Mouse (Mus musculus) ES-CJ7 (cell line): ENCODE data around the gene Tmprss13.

Source experiments
- DNase-seq: peaks from one replicate; pipeline ENCODE4 v3.0.0; 2011; ENCODE audit warnings: low read depth, low spot score

The Tmprss13 gene

GRCm38 (mm10) chr9:45329577-45329976, 10.7 kb downstream of the Tmprss13 start:
- DNase-seq, result no peak

GRCm38 (mm10) chr9:45337406-45337805, 18.5 kb downstream of the Tmprss13 start:
- DNase-seq, result no peak

- DNase-seq, result no peak
These were observed 24.2 kb downstream of the Tmprss13 start for GRCm38 (mm10) chr9:45343066-45343465.

GRCm38 (mm10) chr9:45345516-45345915, 26.6 kb downstream of the Tmprss13 start:
- peak; percentile 63 for DNase-seq

- DNase-seq, result no peak
These were observed 27.4 kb downstream of the Tmprss13 start for GRCm38 (mm10) chr9:45346276-45346675.

GRCm38 (mm10) chr9:45348560-45348959, 29.7 kb downstream of the Tmprss13 start:
- peak; percentile 16 for DNase-seq

- peak; percentile 95 for DNase-seq
These were observed 30.3 kb downstream of the Tmprss13 start for GRCm38 (mm10) chr9:45349181-45349580.

GRCm38 (mm10) chr9:45349851-45350250, 31.0 kb downstream of the Tmprss13 start:
- peak; percentile 78 for DNase-seq

GRCm38 (mm10) chr9:45355192-45355591, 36.3 kb downstream of the Tmprss13 start:
- no peak for DNase-seq

GRCm38 (mm10) chr9:45358356-45358755, 39.5 kb downstream of the Tmprss13 start:
- DNase-seq, result no peak

GRCm38 (mm10) chr9:45362051-45362461, 43.2 kb downstream of the Tmprss13 start:
- DNase-seq, result peak; percentile 88

GRCm38 (mm10) chr9:45363639-45364214, 44.8 kb downstream of the Tmprss13 start:
- peak; percentile 24 for DNase-seq

GRCm38 (mm10) chr9:45367716-45368115, 48.8 kb downstream of the Tmprss13 start:
- no peak for DNase-seq

GRCm38 (mm10) chr9:45368341-45368901, 49.5 kb downstream of the Tmprss13 start:
- no peak for DNase-seq

- peak; percentile 47 for DNase-seq
These were observed 51.2 kb downstream of the Tmprss13 start, which contains the start of gene Fxyd6 for GRCm38 (mm10) chr9:45370117-45370561. Gene Fxyd6, plus strand, starts transcription at chr9:45370185.

- DNase-seq, result no peak
These were observed 51.9 kb downstream of the Tmprss13 start for GRCm38 (mm10) chr9:45370616-45371336.

GRCm38 (mm10) chr9:45371337-45371707, 52.4 kb downstream of the Tmprss13 start:
- DNase-seq, result peak; percentile 46

- DNase-seq, result no peak
These were observed 55.0 kb downstream of the Tmprss13 start for GRCm38 (mm10) chr9:45373896-45374295.

GRCm38 (mm10) chr9:45374988-45375502, 56.1 kb downstream of the Tmprss13 start:
- DNase-seq, result peak; percentile 50

GRCm38 (mm10) chr9:45376427-45376826, 57.5 kb downstream of the Tmprss13 start:
- no peak for DNase-seq

GRCm38 (mm10) chr9:45376883-45377282, 58.0 kb downstream of the Tmprss13 start:
- DNase-seq, result no peak

- DNase-seq, result no peak
These were observed 61.7 kb downstream of the Tmprss13 start for GRCm38 (mm10) chr9:45380411-45381251.
